Mouse (Mus musculus) erythroblast, adult 5-6 weeks (primary cell): Measurements from ENCODE around the gene Ap1s3. TPM values are rescaled to one million over a fixed set of nuclear protein-coding genes. Genes with fewer than 3 reads are reported as not detected.
"Not testable (repeated sequence)": the region's sequence is repeated elsewhere in the genome, so short reads cannot be mapped to it uniquely, and the experiment has no call there.

Experiments used
- ATAC-seq: replicated peaks from 2 replicates; pipeline ENCODE4 v1.8.0; 2016; ENCODE audit warnings: moderate number of reproducible peaks, mild to moderate bottlenecking, moderate TSS enrichment, inconsistent platforms; ENCODE audit not compliant: poor library complexity, low FRiP score, severe bottlenecking
- total RNA-seq, 2 experiments: library from RNA; stranded (forward) in 1 of 2; stranded (reverse) in 1 of 2; fragments of 150-400 nt in 1 of 2; fragments of 200-764, 138-1000 nt in 1 of 2; gene quantifications; 2 replicates each; pipeline versions ENCODE4 v1.2.3 to v1.2.4; 2015 to 2017; ENCODE audit warnings: low replicate concordance in 2 of 2

Ap1s3 gene
- total RNA-seq, 2 experiments from 2014 or later, result 0.58 to 4.2 TPM

GRCm38 (mm10) chr1:79671196-79671542 is 603 bp downstream of the Ap1s3 start:
- ATAC-seq, result no peak

GRCm38 (mm10) chr1:79669419-79669974 is 2.3 kb downstream of the Ap1s3 start:
- ATAC-seq, result no peak

GRCm38 (mm10) chr1:79664911-79665310 is 6.9 kb downstream of the Ap1s3 start:
- ATAC-seq, result no peak

GRCm38 (mm10) chr1:79659598-79659997 is 12.2 kb downstream of the Ap1s3 start:
- ATAC-seq, result no peak

GRCm38 (mm10) chr1:79657411-79657810 is 14.4 kb downstream of the Ap1s3 start:
- ATAC-seq, result no peak

- no peak for ATAC-seq
Measured at GRCm38 (mm10) chr1:79655819-79656555, 15.8 kb downstream of the Ap1s3 start.

- no peak for ATAC-seq
Measured at GRCm38 (mm10) chr1:79654948-79655347, 16.8 kb downstream of the Ap1s3 start.

GRCm38 (mm10) chr1:79643411-79644110 is 28.2 kb downstream of the Ap1s3 start:
- no peak for ATAC-seq

GRCm38 (mm10) chr1:79642680-79643079 is 29.1 kb downstream of the Ap1s3 start:
- ATAC-seq, result no peak

- no peak for ATAC-seq
Measured at GRCm38 (mm10) chr1:79641355-79641754, 30.4 kb downstream of the Ap1s3 start.

GRCm38 (mm10) chr1:79640151-79640550 is 31.6 kb downstream of the Ap1s3 start:
- no peak for ATAC-seq

- no peak for ATAC-seq
Measured at GRCm38 (mm10) chr1:79639683-79640082, 32.1 kb downstream of the Ap1s3 start.

GRCm38 (mm10) chr1:79639107-79639506 is 32.7 kb downstream of the Ap1s3 start:
- ATAC-seq, result no peak

GRCm38 (mm10) chr1:79637768-79638167 is 34.0 kb downstream of the Ap1s3 start:
- ATAC-seq, result no peak

- no peak for ATAC-seq
Measured at GRCm38 (mm10) chr1:79631521-79631920, 40.3 kb downstream of the Ap1s3 start.

GRCm38 (mm10) chr1:79629726-79630125 is 42.0 kb downstream of the Ap1s3 start:
- ATAC-seq, result no peak

- no peak for ATAC-seq
Measured at GRCm38 (mm10) chr1:79626140-79626539, 45.6 kb downstream of the Ap1s3 start.

- no peak for ATAC-seq
Measured at GRCm38 (mm10) chr1:79619434-79619833, 52.3 kb downstream of the Ap1s3 start.

- no peak for ATAC-seq
Measured at GRCm38 (mm10) chr1:79616492-79616891, 55.3 kb downstream of the Ap1s3 start.

GRCm38 (mm10) chr1:79614456-79614855 is 57.3 kb downstream of the Ap1s3 start:
- no peak for ATAC-seq

GRCm38 (mm10) chr1:79611271-79611670 is 60.5 kb downstream of the Ap1s3 start:
- not testable (repeated sequence) for ATAC-seq
